8 mouse cellular contexts compared by ENCODE assay signal in the genomic region with DNA sequence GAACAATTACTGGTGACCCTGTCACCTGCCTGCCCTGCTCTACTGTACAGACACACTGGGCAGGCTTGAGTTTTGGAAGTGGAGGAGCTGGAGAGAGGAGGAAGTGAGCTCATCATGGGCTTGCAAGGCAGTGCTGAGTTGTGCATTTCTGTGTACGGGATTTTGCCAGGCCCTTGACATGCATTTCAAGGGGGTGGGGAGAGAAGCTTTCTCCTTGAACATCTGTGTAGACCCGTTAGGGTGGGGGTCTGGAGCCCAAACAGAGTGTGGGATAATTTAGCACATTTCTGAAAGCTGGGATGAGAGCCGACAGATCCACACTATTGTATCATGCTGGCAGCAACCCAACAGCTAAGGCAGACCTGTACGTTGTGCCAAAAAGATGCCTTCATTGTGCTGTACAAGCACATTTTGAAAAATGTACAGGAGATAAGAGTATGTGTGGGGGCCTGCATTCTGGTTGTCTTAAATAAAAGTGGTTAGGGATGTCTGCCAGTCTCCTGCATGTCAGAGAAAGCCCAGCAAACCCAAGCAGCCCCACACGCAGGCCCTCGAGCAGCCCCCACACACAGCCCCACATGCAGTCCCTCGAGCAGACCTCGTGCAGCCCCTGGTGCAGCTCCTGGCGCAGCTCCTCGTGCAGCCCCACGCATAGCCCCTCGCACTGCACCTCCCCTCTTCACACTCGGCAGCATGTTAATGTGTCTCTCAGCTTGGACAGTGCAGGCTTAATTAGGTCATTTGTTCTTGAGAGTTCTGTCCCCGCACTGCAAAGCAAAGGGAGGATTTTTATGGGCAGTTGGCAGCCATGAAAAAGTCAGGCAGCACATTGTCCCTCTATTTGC. TPM values are rescaled to one million over a fixed set of nuclear protein-coding genes. Genes with fewer than 3 reads are reported as not detected.
DNase-seq lines count a peak whose midpoint lies in the region; ATAC-seq lines count a peak whose summit lies in the region.

No protein-coding gene starts in this region.

- no peak overlapping the region for H3K4me2 ChIP-seq in kidney, embryonic 15.5 days
- H3K4me2 ChIP-seq in limb, embryonic 13.5 days (replicated peaks) = peak overlapping the region; percentile 36

- peak; percentile 76 for ATAC-seq in kidney, embryonic 15.5 days (replicated peaks; ENCODE audit: low FRiP score)
- peak; percentile 64; the same call in 1 of the 2 replicates for ATAC-seq in limb, embryonic 13.5 days (ENCODE audit: low FRiP score, low read depth)

- DNase-seq in embryo, embryonic 10.5 days (ENCODE audit: low spot score) = peak; percentile 18
- no peak for DNase-seq in embryo, embryonic 9.5 days (ENCODE audit: extremely low spot score)
- peak; percentile 71 for DNase-seq in cerebellum, adult 9-11 months
- peak; percentile 23 for DNase-seq in heart, adult 8-10 months (ENCODE audit: low spot score)
- DNase-seq in retina, embryonic 14.5 days (ENCODE audit: low spot score) = peak; percentile 38
- no peak for DNase-seq in spleen, postnatal 14 days (ENCODE audit: low spot score in 2 of 2)

- peaks cover 10% of the 10 kb centered on the region for H3K36me3 ChIP-seq in kidney, embryonic 15.5 days
- H3K36me3 ChIP-seq in limb, embryonic 13.5 days = peaks cover 18% of the 10 kb centered on the region

- H3K9me3 ChIP-seq in kidney, embryonic 15.5 days (replicated peaks) = peaks cover 3% of the 10 kb centered on the region
- H3K9me3 ChIP-seq in limb, embryonic 13.5 days = no peaks in the 10 kb centered on the region

- H3K27ac ChIP-seq in kidney, embryonic 15.5 days = peak overlapping the region; percentile 80
- peak overlapping the region; percentile 64 for H3K27ac ChIP-seq in limb, embryonic 13.5 days

- H3K27me3 ChIP-seq in kidney, embryonic 15.5 days = no peaks in the 10 kb centered on the region
- H3K27me3 ChIP-seq in limb, embryonic 13.5 days = no peaks in the 10 kb centered on the region

- H3K4me3 ChIP-seq in kidney, embryonic 15.5 days (replicated peaks) = no peak overlapping the region
- H3K4me3 ChIP-seq in limb, embryonic 13.5 days = no peak overlapping the region

- no peak overlapping the region for H3K9ac ChIP-seq in kidney, embryonic 15.5 days
- H3K9ac ChIP-seq in limb, embryonic 13.5 days = 0 out of 2 replicates have a peak overlapping the region, but pooled peaks have one; percentile 35

- peaks cover 55% of the 10 kb centered on the region for H3K4me1 ChIP-seq in kidney, embryonic 15.5 days
- peaks cover 62% of the 10 kb centered on the region for H3K4me1 ChIP-seq in limb, embryonic 13.5 days

- WGBS in kidney, embryonic 15.5 days = 21% methylated on average over 14 of the region's 14 CpGs
- 19% methylated on average over 14 of the region's 14 CpGs for WGBS in limb, embryonic 13.5 days

RNA-seq across cellular contexts. Expression of a gene that starts 27.5 kb away (rescaled TPM):
- total RNA-seq in heart, adult 8-10 months (2022) = 10 to 100 TPM in 2 of 4 experiments, 1 to 10 TPM in 2; 9.1 to 10.7 (median 10.2) TPM
- 31.6 and 35.8 TPM in 2 replicates for polyA plus RNA-seq in kidney, embryonic 15.5 days (2015; fragmentation: Nextera tagmentation; extraction: Ambion mirVana)
- polyA plus RNA-seq in limb, embryonic 13.5 days (2015; fragmentation: Nextera tagmentation; extraction: Ambion mirVana) = 39.0 and 40.9 TPM in 2 replicates

Comparison
In these comparisons a context has a peak if more than half of its experiments do, and no peak if none do; other contexts are left out.
1. DNase-seq: peak in embryo, embryonic 10.5 days (single experiment), cerebellum, adult 9-11 months (single experiment), heart, adult 8-10 months (single experiment) and retina, embryonic 14.5 days (single experiment); none in embryo, embryonic 9.5 days (single experiment) and spleen, postnatal 14 days (0 of 2).